Mouse (Mus musculus) brain, embryonic 14.5 days (tissue): ENCODE measurements around the gene Tlcd2.

Source experiments
- CTCF ChIP-seq: fragments of 200-500 bp; IDR thresholded peaks from 2 replicates; pipeline ENCODE4 v1.5.1; 2012; ENCODE audit warnings: inconsistent platforms, mild to moderate bottlenecking, moderate library complexity, borderline replicate concordance; ENCODE audit not compliant: insufficient read depth, insufficient read length; ENCODE audit errors: extremely low read depth
- POLR2A ChIP-seq: fragments of 200-500 bp; IDR thresholded peaks from 2 replicates; pipeline ENCODE4 v1.6.1; 2012; ENCODE audit warnings: mild to moderate bottlenecking, inconsistent platforms, borderline replicate concordance; ENCODE audit not compliant: poor library complexity, insufficient read depth, insufficient read length, severe bottlenecking; ENCODE audit errors: extremely low read depth

DNA sequence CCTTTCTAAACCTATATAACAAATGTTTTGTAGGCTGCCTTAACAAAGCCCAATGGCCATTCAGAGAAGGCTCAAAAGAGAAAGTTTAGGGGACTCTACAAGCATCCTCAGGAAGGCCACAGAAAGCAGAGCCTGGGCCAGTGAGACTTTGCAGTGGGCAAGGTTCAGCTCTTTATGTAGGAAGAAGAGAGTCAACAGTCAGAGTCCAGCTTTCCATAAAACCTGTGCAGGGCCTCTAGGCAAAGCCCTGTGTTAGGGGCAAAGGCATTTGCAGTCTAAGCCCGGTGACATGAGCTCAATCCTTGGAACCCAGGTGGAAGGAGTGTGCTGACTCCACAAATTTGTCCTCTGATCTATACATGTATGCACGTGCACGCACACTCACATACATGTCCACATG lies 37.1 kb upstream of the Tlcd2 start:
- TF ChIP-seq CTCF (no peak), POLR2A (no peak)
